16 mouse cellular contexts compared by ENCODE assay signal in the genomic region with DNA sequence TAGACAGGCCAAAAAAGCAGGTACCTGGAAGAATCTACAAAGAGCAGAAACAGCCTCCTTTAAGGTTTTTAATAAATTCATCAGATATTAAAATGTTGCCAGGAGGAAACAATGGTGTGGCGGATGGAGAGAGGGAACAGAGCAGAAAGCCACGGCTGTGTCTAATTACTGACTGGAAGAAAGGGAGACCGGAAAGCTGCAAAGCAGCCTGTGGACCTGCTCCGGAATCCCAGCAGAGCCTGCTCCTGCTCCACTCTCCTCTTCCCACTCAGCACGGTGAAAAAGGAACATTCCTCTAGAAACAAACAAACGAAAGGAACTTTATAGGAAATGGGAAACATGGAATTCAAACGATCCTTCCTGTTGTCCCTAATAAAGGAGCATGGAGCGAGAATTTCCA.
DNase-seq lines count a peak whose midpoint lies in the region; ATAC-seq and TF ChIP-seq lines count a peak whose summit lies in the region.
"Had no signal": no experiment of that assay in that cellular context is flagged by ENCODE, and none has a peak within 500 bp of the region (broad histone marks: within the 10 kb centered on the region; RNA-seq: fewer than 3 reads in every experiment).

No protein-coding gene starts in this region.

- H3K4me2 ChIP-seq in heart, postnatal 0 days (ENCODE audit: low read depth, low read length), result no peak overlapping the region; the same call in 1 of the 2 replicates
- no peak overlapping the region for H3K4me2 ChIP-seq in midbrain, embryonic 16.5 days (ENCODE audit: low read length)
- H3K4me2 ChIP-seq in intestine, embryonic 14.5 days (ENCODE audit: low read length), result peak overlapping the region; percentile 32; the same call in 1 of the 2 replicates
- H3K4me2 ChIP-seq: neural tube, embryonic 12.5 days had no signal

- no peaks in the 10 kb centered on the region for H3K36me3 ChIP-seq in heart, postnatal 0 days (replicated peaks; ENCODE audit: control insufficient read depth, insufficient read depth, low read length)
- H3K36me3 ChIP-seq in midbrain, embryonic 10.5 days, result no peaks in the 10 kb centered on the region
- no peaks in the 10 kb centered on the region for H3K36me3 ChIP-seq in midbrain, embryonic 16.5 days (ENCODE audit: control insufficient read depth, insufficient read depth, low read length)
- H3K36me3 ChIP-seq in intestine, embryonic 14.5 days (ENCODE audit: control insufficient read depth, insufficient read depth, low read length), result no peaks in the 10 kb centered on the region
- H3K36me3 ChIP-seq: neural tube, embryonic 12.5 days had no signal

- TF ChIP-seq CTCF in heart, postnatal 0 days (IDR thresholded peaks at IDR 0.05; ENCODE audit: low read depth), result no peak

- no peak for DNase-seq in heart, postnatal 0 days (ENCODE audit: low spot score)
- DNase-seq in heart, adult 11 months, result no peak
- no peak for DNase-seq in midbrain, embryonic 10.5 days (ENCODE audit: low spot score)
- no peak for DNase-seq in intestine, embryonic 14.5 days (ENCODE audit: low spot score)
- DNase-seq in cerebellum, adult 18-20 months, result no peak
- DNase-seq in spleen, postnatal 4 days (ENCODE audit: low spot score in 2 of 2), result no peak
- no peak for DNase-seq in thymus, adult 18-20 months
- DNase-seq: adrenal gland, postnatal 25 days; cerebellum, postnatal 10 days; liver; right cerebral cortex, postnatal 14 days had no signal

- 0 out of 2 replicates have a peak overlapping the region, but pooled peaks have one; percentile 6 for H3K9ac ChIP-seq in heart, postnatal 0 days (replicated peaks; ENCODE audit: low read depth, low read length)
- no peak overlapping the region for H3K9ac ChIP-seq in midbrain, embryonic 16.5 days (ENCODE audit: low read depth, low read length)
- no peak overlapping the region for H3K9ac ChIP-seq in intestine, embryonic 14.5 days (ENCODE audit: low read length)
- H3K9ac ChIP-seq: neural tube, embryonic 12.5 days had no signal

- no peaks in the 10 kb centered on the region for H3K9me3 ChIP-seq in heart, postnatal 0 days (replicated peaks; ENCODE audit: control insufficient read depth, low read length)
- no peaks in the 10 kb centered on the region for H3K9me3 ChIP-seq in midbrain, embryonic 10.5 days (replicated peaks)
- H3K9me3 ChIP-seq in midbrain, embryonic 16.5 days (replicated peaks; ENCODE audit: control insufficient read depth, low read length, poor library complexity, severe bottlenecking), result no peaks in the 10 kb centered on the region
- H3K9me3 ChIP-seq in intestine, embryonic 14.5 days (ENCODE audit: control insufficient read depth, low read length), result no peaks in the 10 kb centered on the region
- H3K9me3 ChIP-seq: megakaryocyte, embryonic 14.5 days; neural tube, embryonic 12.5 days had no signal

- WGBS in heart, postnatal 0 days, result 51% methylated on average over 8 of the region's 8 CpGs
- 58% methylated on average over 8 of the region's 8 CpGs for WGBS in midbrain, embryonic 10.5 days
- 57% methylated on average over 8 of the region's 8 CpGs for WGBS in midbrain, embryonic 16.5 days
- 21% methylated on average over 8 of the region's 8 CpGs for WGBS in intestine, embryonic 14.5 days

- no peak overlapping the region for H3K4me3 ChIP-seq in heart, postnatal 0 days (ENCODE audit: low read depth, low read length)
- H3K4me3 ChIP-seq in midbrain, embryonic 10.5 days, result no peak overlapping the region
- no peak overlapping the region for H3K4me3 ChIP-seq in midbrain, embryonic 16.5 days (ENCODE audit: low read depth, low read length)
- no peak overlapping the region for H3K4me3 ChIP-seq in intestine, embryonic 14.5 days (ENCODE audit: low read depth, low read length)
- H3K4me3 ChIP-seq: layer of hippocampus, adult 2 months; megakaryocyte, embryonic 14.5 days; neural tube, embryonic 12.5 days had no signal

- ATAC-seq in heart, postnatal 0 days (ENCODE audit: insufficient read depth, low read depth), result no peak
- no peak for ATAC-seq in midbrain, embryonic 16.5 days
- no peak for ATAC-seq in intestine, embryonic 14.5 days (replicated peaks; ENCODE audit: low FRiP score, low TSS enrichment, low read depth)
- ATAC-seq: forebrain, embryonic 16.5 days had no signal

- no peaks in the 10 kb centered on the region for H3K27me3 ChIP-seq in heart, postnatal 0 days (ENCODE audit: control insufficient read depth, insufficient read depth, low read length)
- no peaks in the 10 kb centered on the region for H3K27me3 ChIP-seq in midbrain, embryonic 10.5 days (ENCODE audit: low read depth, poor library complexity, severe bottlenecking)
- H3K27me3 ChIP-seq in midbrain, embryonic 16.5 days (ENCODE audit: control insufficient read depth, insufficient read depth, low read depth, low read length), result no peaks in the 10 kb centered on the region
- H3K27me3 ChIP-seq in intestine, embryonic 14.5 days (replicated peaks; ENCODE audit: control insufficient read depth, insufficient read depth, low read length), result no peaks in the 10 kb centered on the region
- H3K27me3 ChIP-seq: megakaryocyte, embryonic 14.5 days; neural tube, embryonic 12.5 days had no signal

- no peak for TF ChIP-seq EP300 in heart, postnatal 0 days (IDR thresholded peaks at IDR 0.05; ENCODE audit: low read depth)

- peak overlapping the region; percentile 34; the same call in 1 of the 2 replicates for H3K27ac ChIP-seq in heart, postnatal 0 days (ENCODE audit: low read depth)
- H3K27ac ChIP-seq in midbrain, embryonic 10.5 days (replicated peaks), result peak overlapping the region; percentile 49; the same call in 1 of the 2 replicates
- H3K27ac ChIP-seq in midbrain, embryonic 16.5 days (ENCODE audit: low read length), result no peak overlapping the region
- peak overlapping the region; percentile 69 for H3K27ac ChIP-seq in intestine, embryonic 14.5 days (ENCODE audit: low read depth)
- H3K27ac ChIP-seq: layer of hippocampus, adult 2 months; neural tube, embryonic 12.5 days had no signal

- H3K4me1 ChIP-seq in heart, postnatal 0 days (ENCODE audit: control insufficient read depth, insufficient read depth), result no peaks in the 10 kb centered on the region
- no peaks in the 10 kb centered on the region for H3K4me1 ChIP-seq in midbrain, embryonic 10.5 days
- H3K4me1 ChIP-seq in midbrain, embryonic 16.5 days (ENCODE audit: control insufficient read depth, insufficient read depth, low read length), result no peaks in the 10 kb centered on the region
- peaks cover 21% of the 10 kb centered on the region for H3K4me1 ChIP-seq in intestine, embryonic 14.5 days (replicated peaks; ENCODE audit: control insufficient read depth, insufficient read depth, low read length)
- H3K4me1 ChIP-seq: megakaryocyte, embryonic 14.5 days; neural tube, embryonic 12.5 days had no signal
